Mouse (Mus musculus): ENCODE measurements at regions not wholly inside any gene's neighbourhood (a gene's known extent, or its start where the extent isn't known, plus 50 kb on each side); places are given as distances from the start of the nearest gene placed in this dataset.

DNA sequence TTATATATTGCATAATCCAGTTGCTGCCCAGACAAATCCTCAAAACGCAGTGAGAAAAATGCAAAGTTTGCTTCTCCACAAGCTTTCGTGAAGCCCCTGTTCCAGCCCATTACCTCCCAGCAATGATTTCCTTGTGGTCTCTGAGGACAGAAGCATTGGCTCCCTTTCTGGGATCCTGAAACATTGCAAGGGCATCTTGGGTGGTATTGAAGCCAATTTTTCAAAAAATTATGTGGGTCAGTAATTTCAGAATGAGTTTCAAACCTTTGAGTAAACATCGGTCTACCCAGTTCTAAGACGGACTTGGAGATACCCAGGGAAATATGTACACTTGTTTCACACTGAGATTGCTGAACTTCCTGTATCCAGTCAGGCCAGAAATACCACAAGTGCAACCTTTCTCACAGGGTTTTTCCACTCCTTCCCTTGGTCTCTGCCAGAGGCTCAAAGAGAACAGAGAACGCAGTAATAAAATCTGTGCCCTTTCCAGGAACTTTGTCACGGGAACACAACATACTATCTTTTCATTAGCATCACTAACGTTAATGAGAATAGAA lies 321.8 kb upstream of the Pitrm1 start:
- TF ChIP-seq CTCF (IDR thresholded peaks at IDR 0.05; ENCODE audit: low read depth), result no peak
- TF ChIP-seq EP300 (optimal IDR thresholded peaks at IDR 0.05), result no peak
